Mouse (Mus musculus) right cerebral cortex, postnatal 36 days (tissue): Measurements from ENCODE around the gene Elmsan1.

Experiments used
- DNase-seq, 2 experiments: peaks; one replicate each; pipeline ENCODE4 v3.0.0; 2022; ENCODE audit warnings: low spot score in 2 of 2, mixed read lengths in 1 of 2

The Elmsan1 gene

DNA sequence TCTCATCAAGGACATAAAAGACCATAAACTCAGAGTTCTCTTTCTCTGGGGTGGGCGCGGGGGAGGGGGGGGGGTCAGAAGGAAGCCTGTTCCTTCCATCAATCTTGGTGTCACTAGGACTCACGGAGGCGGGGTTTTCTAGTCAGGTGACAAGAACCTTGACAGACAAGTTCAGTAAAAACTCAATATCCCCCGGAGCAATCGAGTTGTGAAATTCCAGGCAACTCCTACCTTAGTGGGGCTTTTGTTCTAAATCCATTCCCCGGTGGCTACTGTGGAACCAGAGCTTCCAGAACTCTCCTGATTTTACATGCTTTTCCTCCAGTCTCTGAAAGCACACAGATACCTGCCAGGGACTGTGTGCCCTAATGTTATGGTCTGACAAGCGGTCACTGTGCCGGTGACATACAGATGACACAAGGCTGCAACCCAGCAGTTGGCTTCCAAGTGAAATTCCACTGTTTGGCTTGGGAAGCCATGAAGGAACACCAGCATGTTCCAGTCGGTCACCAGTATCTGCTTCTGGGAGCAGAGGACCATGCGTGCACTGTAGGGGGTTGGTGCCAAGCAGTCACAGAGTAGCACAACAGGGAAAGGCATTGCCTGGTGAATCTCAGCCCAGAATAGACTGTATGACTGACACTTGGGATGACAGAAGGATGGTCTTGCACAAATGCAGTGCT is 2.8 kb downstream of the Elmsan1 start:
- no peak for DNase-seq

DNA sequence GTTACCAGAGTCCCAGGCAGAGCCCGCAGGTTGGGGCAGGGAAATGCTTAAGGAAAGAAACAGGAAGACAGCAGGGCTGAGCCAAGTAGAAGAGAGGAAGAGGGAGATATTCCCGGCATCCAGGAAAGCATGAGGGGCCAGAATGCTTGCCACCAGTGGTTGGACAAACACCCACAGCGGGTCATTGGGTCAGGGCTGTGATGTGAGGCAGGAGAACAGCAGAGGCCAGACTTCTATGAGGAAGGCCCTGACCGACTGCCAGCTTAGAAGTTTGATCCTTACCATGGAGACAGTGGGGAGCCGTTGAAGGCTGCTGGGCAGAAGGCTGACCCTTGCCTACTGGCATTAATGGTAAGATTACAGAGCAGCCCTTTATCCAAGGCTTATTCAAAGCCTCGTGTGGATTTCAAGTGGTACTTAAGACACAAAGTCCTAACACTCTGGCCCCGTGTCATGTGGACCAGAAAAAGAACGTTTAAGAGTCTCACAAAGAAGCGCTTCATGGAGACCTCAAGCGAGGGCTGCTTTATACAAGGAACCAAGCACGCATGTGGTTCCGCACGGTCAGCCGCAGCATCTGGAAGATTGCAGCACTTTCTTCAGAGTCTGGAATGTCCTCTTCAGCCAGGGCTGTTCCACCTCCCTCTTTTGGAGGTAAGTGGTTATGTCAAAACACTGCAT is 4.0 kb downstream of the Elmsan1 start:
- DNase-seq: no peak

GRCm38 (mm10) chr12:84212297-84212696 is 6.4 kb downstream of the Elmsan1 start:
- no peak for DNase-seq

- DNase-seq: no peak
Measured at GRCm38 (mm10) chr12:84211021-84211538, 7.6 kb downstream of the Elmsan1 start.

DNA sequence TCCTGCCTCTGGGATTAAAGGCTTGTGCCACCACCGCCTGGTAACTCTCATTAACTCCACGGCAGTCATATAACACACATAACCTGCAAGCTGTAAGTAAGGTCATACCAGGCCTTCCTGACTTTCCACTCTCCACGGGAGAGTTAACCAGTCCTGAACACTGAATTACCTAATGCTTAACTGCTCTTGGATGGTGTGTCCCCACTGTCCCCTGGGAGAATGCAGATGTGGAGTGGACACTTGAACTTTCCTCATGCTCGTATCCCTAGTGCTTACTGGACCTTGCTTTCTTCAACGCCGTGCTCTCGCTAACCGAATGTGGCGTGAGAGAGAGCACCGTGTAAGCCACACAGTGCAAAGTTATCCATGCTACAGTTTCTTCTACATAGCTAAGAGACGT is 8.4 kb downstream of the Elmsan1 start:
- no peak for DNase-seq

- no peak for DNase-seq
Measured at GRCm38 (mm10) chr12:84209093-84209492, 9.6 kb downstream of the Elmsan1 start.

DNA sequence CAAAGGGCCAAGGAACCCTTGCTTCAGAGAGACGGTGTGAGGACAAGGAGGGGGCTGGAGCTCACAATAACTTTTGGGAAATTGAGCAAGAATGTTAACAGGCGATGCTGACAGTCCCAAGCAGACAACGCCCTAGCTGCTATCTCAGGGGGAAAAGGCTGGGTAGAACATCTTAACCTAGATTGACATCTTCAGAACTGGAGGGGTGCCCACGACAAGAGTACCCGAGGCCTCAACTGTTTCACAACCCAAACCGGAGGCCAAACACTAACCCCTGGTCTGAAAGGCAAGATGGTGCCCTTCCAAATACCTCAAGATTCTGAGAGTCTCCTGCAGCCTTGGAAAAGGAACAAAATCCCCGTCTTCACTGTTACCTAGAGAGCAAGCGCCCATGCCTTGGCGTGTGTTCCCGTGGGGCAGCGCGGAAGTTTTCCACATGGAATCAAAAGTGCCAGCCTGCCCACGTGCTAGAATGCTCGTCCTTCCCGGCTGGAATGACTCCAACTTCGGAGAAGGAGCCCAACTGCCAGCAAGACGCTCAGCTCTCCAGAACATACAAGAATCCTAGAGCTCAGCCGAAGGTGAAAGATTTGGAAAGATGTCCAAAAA is 11.4 kb downstream of the Elmsan1 start:
- DNase-seq: no peak

GRCm38 (mm10) chr12:84206525-84206924 is 12.2 kb downstream of the Elmsan1 start:
- DNase-seq: no peak

DNA sequence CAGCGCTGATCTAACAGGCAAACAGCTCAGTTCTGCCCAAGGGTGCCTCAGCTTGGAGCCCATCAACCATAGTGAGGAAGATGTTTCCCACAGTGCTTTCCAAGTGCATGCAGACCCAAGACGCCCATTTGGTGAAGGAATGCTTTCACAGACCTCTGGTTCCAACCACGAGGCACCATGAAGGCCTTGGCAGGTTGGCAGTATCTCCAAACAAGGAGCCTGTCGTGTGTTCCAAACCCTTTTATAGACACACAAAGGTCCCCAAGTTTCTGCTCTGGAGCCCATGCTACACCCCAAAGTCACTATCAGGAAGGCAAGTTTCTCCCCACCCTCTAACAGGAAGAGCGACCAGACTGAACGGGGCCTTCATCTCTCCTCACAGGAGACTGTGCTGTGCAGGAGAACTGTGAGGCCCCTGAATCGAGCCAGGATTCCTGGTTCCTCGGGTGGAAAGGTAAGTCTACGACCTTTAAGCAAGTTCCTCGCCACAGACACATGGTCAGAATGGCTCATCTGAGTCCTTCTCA is 13.0 kb downstream of the Elmsan1 start:
- no peak for DNase-seq

- no peak for DNase-seq
Measured at GRCm38 (mm10) chr12:84204662-84205061, 14.0 kb downstream of the Elmsan1 start.

- no peak for DNase-seq
Measured at GRCm38 (mm10) chr12:84203778-84204216, 14.9 kb downstream of the Elmsan1 start.

GRCm38 (mm10) chr12:84203170-84203777 is 15.4 kb downstream of the Elmsan1 start:
- DNase-seq: no peak

- no peak for DNase-seq
Measured at GRCm38 (mm10) chr12:84202561-84202960, 16.1 kb downstream of the Elmsan1 start.

GRCm38 (mm10) chr12:84201686-84202484 is 16.8 kb downstream of the Elmsan1 start:
- no peak for DNase-seq

DNA sequence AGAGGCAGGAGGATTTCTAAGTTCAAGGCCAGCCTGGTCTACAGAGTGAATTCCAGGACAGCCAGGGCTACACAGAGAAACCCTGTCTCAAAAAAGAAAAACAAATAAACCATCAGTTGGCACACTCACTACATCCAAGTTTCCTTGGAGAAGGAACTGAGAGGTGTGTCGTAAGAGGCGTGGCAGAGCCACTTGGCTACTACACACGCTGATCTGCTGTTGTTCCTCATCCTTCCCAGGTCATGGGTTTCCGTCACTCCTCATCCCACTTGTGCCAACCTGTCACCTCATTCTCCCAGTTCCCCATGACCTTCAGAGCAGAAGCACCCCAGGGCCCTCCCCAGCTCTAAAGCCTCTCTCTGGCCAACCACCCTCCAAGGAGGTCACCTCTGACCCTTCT is 17.5 kb downstream of the Elmsan1 start:
- DNase-seq: no peak

- DNase-seq: no peak
Measured at GRCm38 (mm10) chr12:84198880-84199279, 19.8 kb downstream of the Elmsan1 start.

DNA sequence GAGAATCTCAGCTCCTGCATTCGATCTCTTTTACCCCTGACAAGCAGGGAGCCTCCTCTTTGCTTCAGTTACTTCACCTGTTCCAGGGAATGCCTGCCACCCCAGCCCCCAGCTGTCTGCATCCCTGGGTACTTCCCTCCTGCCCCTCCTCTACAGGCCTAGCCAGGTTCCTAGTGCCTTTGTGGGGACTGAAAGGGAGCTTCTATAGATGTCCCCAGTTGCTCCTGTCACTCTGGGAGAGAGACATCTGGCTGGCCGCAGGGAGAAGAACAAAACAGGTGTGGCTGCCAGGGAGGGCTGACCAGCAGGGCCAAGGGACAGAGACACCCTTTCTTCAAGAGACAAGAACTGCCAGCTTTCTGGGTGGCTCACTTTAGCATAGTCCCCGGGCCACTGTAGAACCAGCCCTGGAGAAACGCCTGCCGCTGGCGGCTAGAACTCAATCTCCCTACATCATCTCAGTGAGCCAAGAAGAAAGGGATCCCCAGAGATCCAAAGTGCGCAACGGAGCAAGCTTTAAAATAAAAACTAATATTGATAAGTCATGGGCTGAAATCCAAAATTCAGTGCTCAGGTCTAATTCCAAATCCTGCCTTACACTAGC is 20.5 kb downstream of the Elmsan1 start:
- no peak for DNase-seq

GRCm38 (mm10) chr12:84195195-84195594 is 23.5 kb downstream of the Elmsan1 start:
- no peak for DNase-seq

DNA sequence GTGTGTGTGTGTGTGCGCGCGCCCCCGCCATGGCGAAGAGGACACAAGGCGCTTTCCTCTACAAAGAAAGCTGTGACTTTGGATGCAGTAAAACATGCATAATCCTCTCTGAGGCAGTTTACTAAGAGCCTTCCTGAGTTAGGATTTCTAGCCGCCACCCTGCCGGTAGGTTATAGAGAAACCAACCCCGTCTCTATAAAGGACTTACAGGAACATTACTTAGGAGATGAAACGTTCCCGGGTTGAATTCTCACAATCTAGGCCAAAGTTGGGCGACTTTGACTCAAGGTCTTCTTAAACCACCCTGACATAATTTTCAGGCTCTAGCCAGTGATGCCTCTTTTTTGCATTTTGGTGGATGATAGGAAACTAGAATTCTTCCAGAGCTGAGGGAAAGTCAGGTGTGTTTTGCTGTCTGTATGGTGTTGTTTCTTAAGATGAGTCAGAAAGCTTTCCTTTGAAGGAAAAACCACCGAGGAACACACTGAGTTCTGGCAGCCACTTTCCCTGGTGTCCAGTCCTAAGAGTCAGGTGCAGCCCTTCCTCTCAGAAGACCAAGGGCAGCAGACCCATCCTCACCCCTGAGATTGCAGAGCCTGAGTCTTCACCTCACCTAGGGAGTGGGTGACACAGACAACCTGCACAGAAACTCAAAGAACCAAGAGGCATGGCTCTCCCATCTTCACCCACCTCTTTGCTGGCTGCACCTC is 24.1 kb downstream of the Elmsan1 start:
- DNase-seq: no peak
